Mouse (Mus musculus): ENCODE data around the gene Src.
A peak's percentile ranks its signal among the peaks of the same experiment; 100 is the strongest.

The Src gene

DNA sequence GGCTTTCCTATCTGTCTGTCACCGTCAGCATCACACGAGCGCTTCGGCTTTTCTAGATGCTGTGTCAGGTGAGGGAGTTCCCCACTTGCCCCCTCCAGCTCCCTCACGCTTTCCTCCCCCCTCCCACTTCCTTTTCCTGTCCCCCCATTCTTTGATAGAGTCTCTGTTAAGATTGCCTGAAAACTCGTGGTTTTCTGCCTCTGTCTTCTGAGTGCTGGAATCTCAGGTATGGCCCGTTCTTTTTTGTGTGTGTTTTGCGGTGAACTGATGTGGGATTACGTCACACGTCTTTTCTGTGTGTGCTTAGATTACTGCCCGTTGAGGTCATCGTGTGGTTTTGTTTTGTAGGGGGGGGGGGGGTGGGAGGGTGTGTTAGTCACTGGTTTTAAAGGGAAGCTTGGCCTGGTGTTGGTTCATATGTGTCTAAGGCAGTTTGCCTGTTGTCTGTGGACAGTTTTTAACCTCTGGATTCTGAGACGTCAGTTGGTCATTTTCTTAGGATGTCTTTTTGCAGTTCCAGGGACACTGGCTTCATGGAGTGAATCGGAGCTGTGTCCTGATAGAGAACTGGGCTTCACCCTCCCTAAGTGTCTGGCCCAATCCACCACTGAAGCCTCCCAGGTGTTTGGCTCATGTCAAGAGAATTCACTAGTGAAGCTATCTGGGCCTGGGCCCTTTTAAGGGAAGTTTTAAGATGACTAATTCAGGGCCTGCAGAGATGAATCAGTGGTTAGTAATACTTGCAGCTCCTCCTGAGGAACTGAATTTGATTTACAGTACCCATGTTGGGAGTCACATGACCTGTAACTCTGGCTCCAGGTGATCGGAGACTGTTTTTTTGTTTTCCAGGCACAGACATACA lies 29.3 kb downstream of the Src start:
- no peak for DNase-seq

DNA sequence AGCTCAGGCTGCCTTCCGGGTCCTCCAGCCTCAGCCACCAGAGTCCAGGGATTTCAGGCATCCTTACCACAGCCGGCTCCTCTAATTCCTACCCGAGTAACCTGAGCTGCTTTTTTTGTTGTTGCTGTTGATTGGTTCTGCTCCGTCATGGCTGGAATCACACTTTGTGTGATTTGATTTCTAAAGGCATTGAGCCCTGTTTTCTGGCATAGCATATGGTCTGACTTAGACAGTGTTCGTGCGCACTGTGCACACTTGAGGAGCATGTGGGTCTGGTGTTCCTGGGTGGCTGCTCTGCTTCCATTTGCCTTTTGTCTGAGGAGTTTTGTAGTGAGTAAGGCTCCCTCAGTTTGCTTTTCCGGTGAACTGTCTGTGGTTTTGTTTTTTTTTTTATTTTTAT lies 30.1 kb downstream of the Src start:
- DNase-seq: no peak

DNA sequence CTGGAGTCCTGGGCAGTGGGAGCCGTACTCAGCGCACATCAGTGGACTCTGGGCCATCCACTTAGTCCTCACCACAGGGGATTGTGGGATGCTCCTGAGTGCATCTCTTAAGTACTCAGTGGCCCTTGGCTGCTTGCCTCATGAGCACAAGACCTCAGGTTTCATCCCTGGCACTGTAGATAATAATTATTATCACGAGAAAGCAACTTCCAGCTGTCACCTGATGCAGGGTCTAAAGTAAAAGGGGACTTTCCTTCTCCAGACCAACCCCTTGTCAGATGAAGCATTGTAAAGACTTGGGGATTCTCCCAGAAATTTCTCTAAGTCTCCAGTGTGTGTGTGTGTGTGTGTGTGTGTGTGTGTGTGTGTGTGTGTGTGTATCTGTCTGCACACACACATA lies 32.7 kb downstream of the Src start:
- DNase-seq: no peak

DNA sequence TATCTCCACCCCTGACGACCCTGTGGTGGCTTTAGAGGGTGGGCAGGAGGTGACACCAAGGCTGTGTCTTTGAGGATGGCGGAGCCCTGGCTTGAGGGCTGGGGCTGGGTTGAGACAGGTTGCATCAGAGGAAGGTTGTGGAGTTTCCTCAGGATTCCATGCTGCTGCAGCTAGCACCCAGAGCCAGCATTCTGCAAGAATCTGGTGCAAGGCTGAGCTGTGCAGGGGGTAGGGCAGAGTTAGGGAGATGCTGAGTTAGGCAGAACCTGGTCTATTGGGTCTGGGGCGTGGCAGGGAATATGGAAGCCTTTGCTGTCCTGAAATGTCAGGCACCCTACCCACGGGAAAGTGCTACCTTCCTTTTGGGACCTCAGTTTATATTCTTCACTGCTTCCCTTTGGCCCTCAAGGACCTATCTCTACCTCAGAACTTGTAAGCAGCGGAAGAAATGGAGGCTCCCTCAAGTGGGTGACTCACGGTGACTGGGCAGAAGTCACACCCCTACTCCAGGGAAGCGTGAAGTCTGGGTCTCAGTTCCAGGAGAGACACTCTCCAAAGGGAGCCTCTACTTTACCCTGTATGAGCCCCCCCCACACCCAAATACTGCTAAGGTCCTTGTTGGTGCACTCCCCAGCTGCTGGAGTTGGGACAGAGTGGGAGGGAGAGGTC lies 33.3 kb downstream of the Src start:
- DNase-seq: no peak

DNA sequence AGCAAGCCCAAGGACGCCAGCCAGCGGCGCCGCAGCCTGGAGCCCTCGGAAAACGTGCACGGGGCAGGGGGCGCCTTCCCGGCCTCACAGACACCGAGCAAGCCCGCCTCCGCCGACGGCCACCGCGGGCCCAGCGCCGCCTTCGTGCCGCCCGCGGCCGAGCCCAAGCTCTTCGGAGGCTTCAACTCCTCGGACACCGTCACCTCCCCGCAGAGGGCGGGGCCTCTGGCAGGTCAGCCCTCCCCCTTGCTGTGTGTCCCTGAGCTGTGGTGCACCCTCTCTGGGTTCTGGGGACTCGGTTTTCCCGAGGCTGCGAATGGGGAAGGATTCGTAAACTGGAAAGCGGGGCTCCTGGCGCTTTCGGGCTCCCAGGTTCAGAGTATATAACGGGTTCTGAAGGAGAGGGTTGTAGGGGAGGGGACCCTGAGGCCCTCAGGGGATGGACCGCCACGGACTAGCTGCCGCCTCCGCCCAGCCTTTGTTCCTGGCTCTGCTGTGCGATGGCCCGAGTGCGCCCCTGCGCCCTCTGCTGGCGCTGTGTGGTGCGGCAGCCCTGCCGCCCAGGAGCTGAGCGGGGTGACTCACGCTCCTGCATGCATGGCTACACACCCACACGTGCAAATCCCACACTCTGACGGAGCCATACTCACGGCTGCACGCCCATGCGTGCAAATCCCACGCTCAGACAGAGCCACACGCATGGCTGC lies 39.0 kb downstream of the Src start:
- DNase-seq: peak; percentile 87

DNA sequence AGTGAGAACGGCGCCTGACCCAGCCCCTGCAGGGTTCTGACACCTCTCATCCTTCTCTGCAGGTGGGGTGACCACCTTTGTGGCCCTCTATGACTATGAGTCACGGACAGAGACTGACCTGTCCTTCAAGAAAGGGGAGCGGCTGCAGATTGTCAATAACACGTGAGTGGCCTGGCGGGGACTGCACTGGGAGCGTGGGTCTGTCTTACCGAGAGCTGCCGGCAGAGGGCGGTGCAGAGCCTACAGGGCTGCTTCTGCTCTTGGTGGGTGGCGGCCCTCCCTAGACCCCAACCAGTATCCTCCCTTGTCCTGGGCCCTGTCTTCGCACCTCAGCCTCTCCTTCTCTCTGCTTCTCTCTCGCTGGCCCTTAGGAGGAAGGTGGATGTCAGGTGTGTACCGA lies 40.2 kb downstream of the Src start:
- peak; percentile 59 for DNase-seq

DNA sequence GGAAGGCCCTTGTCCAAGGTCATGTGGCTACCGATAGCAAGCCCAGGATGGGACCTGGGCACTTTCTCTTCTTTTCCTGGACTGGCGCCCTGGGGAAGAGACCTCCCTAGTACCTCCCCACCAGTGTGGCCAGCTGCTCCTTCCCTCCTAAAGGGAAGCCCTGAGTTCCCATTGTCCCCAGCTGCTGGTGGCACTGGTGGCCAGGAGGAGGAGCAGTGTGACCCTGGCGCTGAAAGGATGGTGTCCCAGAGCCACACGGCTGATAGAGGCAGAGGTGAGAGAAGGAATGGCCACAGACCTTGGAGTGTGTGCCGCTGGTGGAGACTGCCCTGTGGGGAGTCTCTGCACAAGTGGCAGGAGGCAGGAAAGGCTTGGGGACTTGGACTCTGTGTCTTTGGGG lies 41.5 kb downstream of the Src start:
- no peak for DNase-seq

DNA sequence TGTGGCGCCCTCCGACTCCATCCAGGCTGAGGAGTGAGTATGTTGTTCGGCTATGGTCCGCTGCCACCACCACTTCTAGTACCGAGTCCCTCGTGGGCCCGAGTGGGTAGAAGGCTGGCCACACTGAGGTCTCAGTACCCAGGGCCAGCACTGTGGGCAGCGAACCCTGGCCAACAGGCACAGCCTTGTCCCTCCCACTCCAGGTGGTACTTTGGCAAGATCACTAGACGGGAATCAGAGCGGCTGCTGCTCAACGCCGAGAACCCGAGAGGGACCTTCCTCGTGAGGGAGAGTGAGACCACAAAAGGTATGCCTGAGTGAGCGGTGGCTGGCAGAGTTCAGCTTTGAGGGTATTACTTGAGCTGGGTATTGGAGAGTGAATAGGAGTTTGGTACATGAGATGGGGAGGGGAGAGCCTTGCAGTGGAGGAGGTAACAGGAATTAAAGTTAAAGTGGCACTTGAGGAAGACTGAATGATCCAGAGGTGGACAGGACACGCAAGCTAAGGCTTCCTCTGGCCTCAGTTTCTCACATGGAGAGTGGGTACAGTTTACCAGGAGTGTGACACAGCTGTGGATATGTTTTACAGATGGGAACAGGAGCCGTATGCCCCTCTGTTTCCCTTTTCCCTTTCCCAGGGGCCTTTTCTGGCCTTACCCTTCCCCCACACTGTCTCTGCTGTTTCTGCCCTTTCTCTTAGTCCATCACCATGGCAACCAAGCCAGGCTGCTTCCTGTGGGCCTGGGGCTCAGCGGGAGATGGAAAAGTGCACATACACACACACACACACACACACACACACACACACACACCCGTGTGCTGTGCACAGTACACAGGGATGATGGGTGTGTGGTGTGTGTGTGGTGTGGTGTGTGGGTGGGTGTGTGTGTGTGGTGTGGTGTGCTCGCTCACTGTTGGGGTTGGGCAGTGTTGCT lies 44.8 kb downstream of the Src start:
- DNase-seq: no peak

DNA sequence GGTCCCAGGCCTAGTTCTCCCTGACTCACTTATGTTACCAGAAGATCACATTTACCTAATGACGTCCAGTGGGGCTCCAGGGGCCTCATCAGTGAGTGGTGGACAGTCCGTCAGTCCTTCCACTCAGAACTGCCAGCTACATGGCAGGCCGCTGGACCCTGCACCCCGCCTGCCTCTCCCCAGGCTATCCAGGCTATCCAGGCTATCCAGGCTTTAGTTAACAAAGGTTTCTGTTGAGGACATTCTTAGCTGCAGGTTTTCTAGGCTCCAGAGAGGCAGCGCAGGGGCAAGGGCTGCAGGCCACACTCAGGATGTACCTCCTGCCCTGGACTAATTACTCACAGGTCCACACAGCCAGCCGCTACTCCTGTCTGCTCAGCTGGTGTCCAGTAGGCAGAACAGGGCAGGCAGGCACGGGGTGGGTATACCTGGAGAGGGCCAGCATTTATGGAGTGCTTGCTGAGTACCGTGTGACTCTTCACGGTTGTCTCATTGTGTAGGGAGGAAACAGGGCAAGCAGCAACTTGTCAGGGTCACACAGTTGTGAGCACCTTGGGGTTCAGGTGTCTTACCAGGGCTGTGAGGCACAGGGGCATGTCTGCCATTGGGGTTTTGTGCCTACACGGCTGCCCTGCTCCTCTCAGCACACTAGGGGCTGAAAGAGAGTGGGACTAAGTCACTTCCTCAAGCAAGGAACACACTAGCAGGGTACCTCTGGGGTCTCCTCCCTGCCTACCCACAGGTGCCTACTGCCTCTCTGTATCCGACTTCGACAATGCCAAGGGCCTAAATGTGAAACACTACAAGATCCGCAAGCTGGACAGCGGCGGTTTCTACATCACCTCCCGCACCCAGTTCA lies 45.9 kb downstream of the Src start:
- no peak for DNase-seq

DNA sequence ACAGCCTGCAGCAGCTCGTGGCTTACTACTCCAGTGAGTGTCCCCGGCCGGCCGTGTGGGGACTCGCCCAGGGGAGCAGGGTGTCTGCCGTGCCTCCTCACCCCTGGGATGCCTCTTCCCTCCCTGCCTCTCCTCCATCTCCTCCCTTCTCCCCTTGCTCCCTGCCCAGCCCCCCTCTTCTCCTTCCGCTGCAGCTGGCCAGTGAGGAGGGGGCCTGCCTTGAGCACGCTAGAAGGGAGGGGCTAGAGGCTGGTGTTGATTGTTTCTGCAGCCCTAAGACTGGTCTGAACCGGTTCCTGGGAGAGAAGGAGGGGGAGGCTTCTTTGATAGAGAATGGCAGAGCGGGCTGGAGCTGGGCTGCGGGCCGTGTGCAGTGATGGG lies 46.5 kb downstream of the Src start:
- no peak for DNase-seq

DNA sequence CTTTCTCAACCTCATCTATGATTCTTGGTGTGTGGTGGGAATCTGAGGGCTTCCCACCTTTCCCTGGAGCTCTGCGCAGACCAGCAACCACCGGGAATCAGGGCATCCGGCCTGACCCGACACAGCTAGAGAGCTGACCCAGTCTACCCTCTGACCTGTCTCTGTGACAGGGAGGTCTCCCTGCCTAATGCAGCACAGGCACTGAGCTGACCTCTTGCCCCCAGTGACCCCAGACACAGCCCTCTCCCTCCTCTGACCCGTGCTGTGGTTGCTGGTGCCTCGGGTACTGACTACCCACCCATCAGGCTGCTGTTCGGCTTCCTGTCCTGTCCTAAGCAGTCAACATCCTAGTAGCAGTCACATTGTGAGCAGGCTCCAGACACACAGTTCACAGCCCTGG lies 48.6 kb downstream of the Src start:
- DNase-seq: no peak

DNA sequence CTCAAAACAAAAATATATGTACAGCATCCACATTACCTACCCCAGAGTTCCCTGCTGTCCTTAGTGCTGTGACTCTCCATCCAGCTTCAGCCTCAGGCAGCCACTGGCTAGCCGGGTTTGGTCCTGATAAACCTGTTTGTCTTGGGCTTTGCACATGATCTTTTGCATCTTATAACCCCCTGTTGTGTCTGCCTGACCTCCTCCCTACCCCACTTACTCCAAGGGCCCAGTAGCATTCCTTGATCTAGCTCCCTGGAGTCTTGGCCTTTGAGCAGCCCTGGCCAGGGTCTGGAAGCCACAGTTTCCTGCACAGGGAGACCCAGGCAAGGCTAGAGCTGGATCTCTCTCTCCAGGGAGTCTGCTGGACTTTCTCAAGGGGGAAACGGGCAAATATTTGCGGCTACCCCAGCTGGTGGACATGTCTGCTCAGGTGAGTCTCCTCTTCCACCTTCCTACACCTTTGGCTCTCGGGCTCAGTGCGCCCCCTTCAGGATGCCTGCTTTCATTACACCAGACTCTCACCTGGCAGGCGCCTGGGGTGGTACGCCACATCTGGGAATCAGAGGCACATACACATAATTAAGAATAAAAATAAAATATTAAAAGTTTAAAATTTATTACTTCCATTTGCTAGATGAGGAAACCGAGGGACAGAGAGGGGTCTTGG lies 50.0 kb downstream of the Src start:
- peak; percentile 21 for DNase-seq

DNA sequence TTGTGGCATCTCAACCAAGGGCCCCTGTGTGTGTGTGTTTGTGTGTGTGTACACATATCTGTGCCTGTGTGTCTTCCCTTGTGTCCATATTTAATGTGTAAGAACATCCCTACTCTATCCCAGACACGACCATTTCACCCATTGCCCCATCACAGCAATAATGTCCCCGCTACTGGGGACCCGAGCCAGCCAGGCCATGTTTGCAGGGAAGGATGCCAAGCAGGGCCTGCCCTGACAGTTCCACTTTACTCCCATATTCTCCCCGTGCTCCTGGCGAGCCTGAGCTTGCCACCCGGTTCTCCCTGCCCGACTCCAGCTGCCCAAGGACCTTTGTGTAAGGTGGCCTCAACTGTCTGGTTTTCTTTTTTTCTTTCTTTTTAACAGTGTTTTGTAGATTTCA lies 53.0 kb downstream of the Src start:
- DNase-seq: no peak

DNA sequence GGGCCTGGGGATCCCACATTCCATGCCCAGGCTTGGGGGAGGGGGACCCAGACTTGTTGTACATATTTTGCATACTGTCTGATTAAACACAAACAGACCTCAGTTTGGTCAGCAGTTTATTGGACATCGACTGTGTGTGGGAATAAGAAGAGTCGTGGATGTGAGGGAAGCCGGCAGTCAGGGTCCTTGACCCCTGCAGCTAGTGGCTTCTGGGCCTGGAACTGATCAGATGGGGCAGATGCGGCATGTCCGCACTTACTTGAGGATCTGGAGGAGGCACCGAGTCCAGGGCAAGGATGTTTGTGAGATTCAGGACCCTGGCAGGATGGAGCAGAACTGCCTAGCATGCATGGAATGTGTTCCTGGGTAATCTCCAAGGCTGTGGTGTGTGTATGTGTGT lies 53.5 kb downstream of the Src start:
- no peak for DNase-seq

DNA sequence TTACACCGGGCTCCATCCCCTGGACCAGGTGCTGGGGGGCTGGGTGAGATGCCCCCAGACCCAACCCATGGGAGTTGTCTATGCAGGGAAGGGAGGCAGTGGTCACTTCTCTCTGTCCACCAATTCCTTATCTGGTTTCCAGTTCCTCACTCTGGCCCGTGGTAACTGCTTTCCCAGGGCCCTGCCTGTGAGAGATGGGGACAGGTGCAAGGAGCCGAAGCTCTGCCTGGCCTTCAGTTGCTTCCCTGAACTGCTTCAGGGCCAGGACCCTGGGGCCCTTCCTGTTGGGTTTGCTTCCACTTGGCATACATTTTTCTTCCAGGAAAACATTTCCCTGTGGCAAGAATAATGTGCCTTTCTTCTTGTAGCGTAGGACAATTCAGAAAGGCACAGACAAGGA lies 54.2 kb downstream of the Src start:
- DNase-seq: no peak

DNA sequence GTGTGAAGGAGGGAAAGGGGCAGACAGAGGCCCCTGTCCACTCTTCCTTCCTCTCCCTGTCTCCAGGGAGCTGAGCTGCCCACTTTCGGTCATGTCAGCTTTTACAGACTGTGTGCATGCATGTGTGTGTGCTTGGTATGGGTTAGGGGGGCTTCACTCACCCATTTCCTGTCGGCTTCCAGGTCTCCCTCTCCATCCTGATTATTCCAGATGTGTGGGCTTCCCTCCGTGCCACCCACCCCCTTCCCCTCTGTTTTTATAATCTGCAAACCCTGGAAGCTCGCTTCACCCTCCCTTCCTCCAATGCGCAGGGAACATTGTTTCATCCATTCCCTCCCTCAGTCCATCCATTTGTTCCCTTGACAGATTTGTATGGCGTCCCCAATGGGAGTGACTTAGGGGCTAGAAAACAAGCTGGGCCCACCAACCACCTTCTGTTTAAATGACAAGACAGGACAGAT lies 56.1 kb downstream of the Src start:
- no peak for DNase-seq

DNA sequence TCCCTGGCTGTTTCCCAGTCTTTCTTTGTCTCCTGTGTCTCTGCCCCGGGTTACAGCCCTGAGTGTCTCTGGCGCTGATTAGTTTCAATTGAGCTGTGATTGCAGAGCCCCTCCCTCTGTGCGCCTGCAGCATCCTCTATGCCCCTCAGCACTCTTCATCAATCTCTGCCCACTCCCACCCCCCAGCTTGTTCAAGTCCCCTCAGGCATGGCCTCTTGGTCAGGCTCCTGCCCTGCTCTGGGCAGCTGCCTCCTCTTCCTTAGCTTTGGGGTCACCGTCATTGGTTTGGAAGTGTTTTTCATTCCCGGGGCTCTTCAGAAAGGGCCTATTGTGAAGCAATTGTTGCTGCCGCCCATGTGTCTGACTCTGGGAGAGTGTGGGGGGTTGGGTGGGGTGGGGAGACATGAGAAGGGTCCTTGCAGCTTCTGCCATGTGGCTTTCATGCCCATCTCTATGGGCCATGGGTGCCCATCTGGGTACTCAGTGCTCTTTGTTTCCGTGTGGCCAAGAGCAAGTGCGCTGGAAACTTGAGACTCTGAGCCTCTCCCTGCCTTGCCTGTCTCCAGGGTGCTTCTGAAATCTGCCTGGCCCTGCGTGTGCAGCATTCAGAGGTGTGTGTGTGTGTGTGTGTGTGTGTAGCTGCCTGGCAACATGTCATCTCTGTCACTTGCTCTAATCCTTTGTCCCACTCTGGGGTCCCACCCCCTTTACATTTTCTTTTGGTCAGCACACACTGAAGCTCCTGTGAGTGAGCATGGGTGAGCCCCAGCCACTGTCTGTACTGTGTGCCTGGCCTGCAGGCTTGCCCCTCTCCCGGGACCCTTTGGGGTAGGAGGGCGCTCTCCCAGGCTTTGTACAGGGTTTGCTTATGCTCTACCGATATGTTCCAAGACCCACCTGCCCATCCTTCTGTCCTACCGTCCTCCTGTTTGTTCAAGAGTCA lies 57.5 kb downstream of the Src start:
- no peak for DNase-seq

DNA sequence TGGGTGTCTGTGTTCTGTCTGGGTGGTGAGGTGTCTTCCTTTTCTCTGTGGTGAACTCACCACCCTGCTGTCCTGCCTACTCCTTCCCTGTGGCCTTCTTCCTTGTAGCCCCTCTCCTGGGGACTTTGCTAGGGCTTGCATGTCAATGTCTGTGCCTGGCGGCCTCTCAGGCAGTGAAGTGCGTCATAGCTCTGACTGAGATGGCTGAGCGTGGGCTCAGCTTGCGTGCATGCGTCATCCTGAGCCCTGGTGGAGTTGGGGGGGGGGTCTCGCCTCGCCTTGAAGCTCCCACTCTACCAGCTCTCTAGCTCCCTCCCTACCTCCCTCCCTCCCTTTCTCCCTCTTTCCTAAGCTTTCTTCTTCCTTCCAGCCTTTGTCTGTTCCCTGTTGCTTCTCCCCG lies 60.4 kb downstream of the Src start:
- no peak for DNase-seq

DNA sequence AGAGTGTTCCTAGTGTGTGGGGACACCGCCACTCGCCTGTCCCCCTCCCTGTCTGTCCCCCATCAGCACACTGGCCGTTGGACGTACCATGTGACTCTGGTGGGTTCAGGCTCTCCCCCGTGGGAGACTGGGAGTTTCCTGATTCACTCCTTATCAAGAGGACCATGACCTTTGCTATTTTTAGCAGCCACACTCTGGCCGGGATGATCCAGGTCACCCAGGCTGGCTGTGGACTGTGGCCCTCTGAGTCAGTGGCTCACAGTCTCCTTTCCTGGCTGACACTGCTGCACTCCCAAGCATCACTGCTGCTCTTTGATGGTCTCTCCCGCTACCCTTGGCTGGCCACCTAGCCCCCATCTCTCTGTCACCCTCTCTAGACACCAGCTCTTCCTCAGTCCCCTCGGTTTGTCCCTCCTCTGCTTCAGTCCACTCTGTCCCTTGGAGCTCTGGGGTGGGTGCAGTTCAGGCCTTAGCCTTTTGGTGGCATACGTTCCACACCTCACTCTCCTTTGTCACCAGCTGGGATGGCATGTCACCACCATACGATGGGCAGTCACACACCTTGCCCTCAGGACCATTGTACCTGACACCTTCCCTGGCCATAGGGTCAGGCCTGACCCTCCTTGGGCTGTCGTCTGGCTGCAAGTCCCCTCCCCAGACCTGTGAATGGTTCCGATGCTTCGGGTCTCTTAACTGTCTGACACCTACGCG lies 61.8 kb downstream of the Src start:
- DNase-seq: peak; percentile 24

Data from cerebellum, adult 11 months (tissue).